Mouse (Mus musculus) midbrain, embryonic 12.5 days (tissue): ENCODE results near the gene Amn1. TPM values are rescaled to one million over a fixed set of nuclear protein-coding genes. Genes with fewer than 3 reads are reported as not detected.
"Not testable (repeated sequence)": the region's sequence is repeated elsewhere in the genome, so short reads cannot be mapped to it uniquely, and the experiment has no call there.

Source experiments
- ATAC-seq: fragments of 200-750 bp; cut with Nextera tagmentation; 2 replicates; pipeline ENCODE4 v1.8.0; 2017; ENCODE audit warnings: low read depth, moderate TSS enrichment, moderate library complexity; ENCODE audit not compliant: low FRiP score
- H3K27ac ChIP-seq: fragments of 300-500 bp; sonication (generic); replicated peaks from 2 replicates; pipeline ENCODE4 v1.5.1; 2016; ENCODE audit warnings: mild to moderate bottlenecking
- H3K27me3 ChIP-seq: fragments of 300-500 bp; sonication (generic); 2 replicates; pipeline ENCODE4 v1.6.1; 2016; ENCODE audit warnings: mild to moderate bottlenecking
- H3K36me3 ChIP-seq: fragments of 300-500 bp; sonication (generic); 2 replicates; pipeline ENCODE4 v1.6.1; 2016
- H3K4me1 ChIP-seq: fragments of 300-500 bp; sonication (generic); 2 replicates; pipeline ENCODE4 v1.6.1; 2016
- H3K4me2 ChIP-seq: fragments of 300-500 bp; sonication (generic); replicated peaks from 2 replicates; pipeline ENCODE4 v1.6.1; 2016; ENCODE audit warnings: mild to moderate bottlenecking, moderate library complexity
- H3K4me3 ChIP-seq: fragments of 300-500 bp; sonication (generic); 2 replicates; pipeline ENCODE4 v1.5.1; 2016; ENCODE audit warnings: mild to moderate bottlenecking
- H3K9ac ChIP-seq: fragments of 300-500 bp; sonication (generic); replicated peaks from 2 replicates; pipeline ENCODE4 v1.6.1; 2016; ENCODE audit warnings: mild to moderate bottlenecking, moderate library complexity
- H3K9me3 ChIP-seq: fragments of 300-500 bp; sonication (generic); 2 replicates; pipeline ENCODE4 v1.6.1; 2016; ENCODE audit warnings: mild to moderate bottlenecking
- WGBS: fragments of 180-500 bp; shearing (Covaris S2); methylation state at CpG from one replicate; pipeline ENCODE4 v1.1.7; 2016; 5-methylcytosine and 5-hydroxymethylcytosine counted together
- polyA plus RNA-seq: library from polyadenylated mRNA; unstranded; fragments of >200 nt; fragmentation: Nextera tagmentation; extraction: Ambion mirVana; gene quantifications from 2 replicates; pipeline ENCODE4 v1.2.1, GENCODE M21; 2016

Amn1 gene
- polyA plus RNA-seq, 1 experiment from 2014 or later, result 80.8 TPM

- not testable (repeated sequence) for H3K9me3 ChIP-seq, H3K36me3 ChIP-seq, H3K27me3 ChIP-seq, H3K27ac ChIP-seq, H3K4me3 ChIP-seq, H3K4me1 ChIP-seq, H3K4me2 ChIP-seq, H3K9ac ChIP-seq, ATAC-seq
- WGBS, result 84% methylated on average over 8 of the region's 8 CpGs
Observed at GRCm38 (mm10) chr6:149129870-149130269, 58.6 kb downstream of the Amn1 start, which contains the start of gene Gm10203. Gm10203 (plus strand) TSS chr6:149130170.

GRCm38 (mm10) chr6:149126675-149127074 is 61.8 kb downstream of the Amn1 start:
- no peak overlapping the region for H3K4me2 ChIP-seq
- H3K4me1 ChIP-seq, result no peaks in the 10 kb centered on the region
- no peak for ATAC-seq
- no peaks in the 10 kb centered on the region for H3K27me3 ChIP-seq
- H3K9me3 ChIP-seq, result no peaks in the 10 kb centered on the region
- WGBS, result 72% methylated on average over 4 of the region's 4 CpGs
- H3K9ac ChIP-seq, result no peak overlapping the region
- no peaks in the 10 kb centered on the region for H3K36me3 ChIP-seq
- no peak overlapping the region for H3K27ac ChIP-seq
- H3K4me3 ChIP-seq, result no peak overlapping the region

- H3K4me2 ChIP-seq, result no peak overlapping the region
- no peak overlapping the region for H3K27ac ChIP-seq
- H3K4me1 ChIP-seq, result no peaks in the 10 kb centered on the region
- no peaks in the 10 kb centered on the region for H3K27me3 ChIP-seq
- H3K9ac ChIP-seq, result no peak overlapping the region
- H3K36me3 ChIP-seq, result no peaks in the 10 kb centered on the region
- no peak overlapping the region for H3K4me3 ChIP-seq
- ATAC-seq, result no peak
- WGBS, result 93% methylated on average over 3 of the region's 3 CpGs
- no peaks in the 10 kb centered on the region for H3K9me3 ChIP-seq
Observed at GRCm38 (mm10) chr6:149123042-149123441, 65.5 kb downstream of the Amn1 start.

GRCm38 (mm10) chr6:149119853-149120252 is 68.7 kb downstream of the Amn1 start:
- no peak overlapping the region for H3K9ac ChIP-seq
- no peaks in the 10 kb centered on the region for H3K27me3 ChIP-seq
- H3K4me3 ChIP-seq, result no peak overlapping the region
- no peaks in the 10 kb centered on the region for H3K9me3 ChIP-seq
- H3K36me3 ChIP-seq, result no peaks in the 10 kb centered on the region
- H3K4me1 ChIP-seq, result no peaks in the 10 kb centered on the region
- H3K4me2 ChIP-seq, result no peak overlapping the region
- H3K27ac ChIP-seq, result no peak overlapping the region
- ATAC-seq, result peak; percentile 56
- 48% methylated on average over 2 of the region's 2 CpGs for WGBS

GRCm38 (mm10) chr6:149118935-149119334 is 69.6 kb downstream of the Amn1 start:
- no peak overlapping the region for H3K9ac ChIP-seq
- 75% methylated on average over 2 of the region's 2 CpGs for WGBS
- no peak for ATAC-seq
- no peaks in the 10 kb centered on the region for H3K36me3 ChIP-seq
- no peak overlapping the region for H3K27ac ChIP-seq
- H3K4me3 ChIP-seq, result no peak overlapping the region
- H3K27me3 ChIP-seq, result no peaks in the 10 kb centered on the region
- no peak overlapping the region for H3K4me2 ChIP-seq
- no peaks in the 10 kb centered on the region for H3K9me3 ChIP-seq
- H3K4me1 ChIP-seq, result no peaks in the 10 kb centered on the region

- H3K27me3 ChIP-seq, result no peaks in the 10 kb centered on the region
- H3K36me3 ChIP-seq, result no peaks in the 10 kb centered on the region
- H3K9ac ChIP-seq, result no peak overlapping the region
- H3K4me2 ChIP-seq, result no peak overlapping the region
- no peaks in the 10 kb centered on the region for H3K4me1 ChIP-seq
- no peak overlapping the region for H3K4me3 ChIP-seq
- no peaks in the 10 kb centered on the region for H3K9me3 ChIP-seq
- ATAC-seq, result no peak
- no peak overlapping the region for H3K27ac ChIP-seq
Observed at GRCm38 (mm10) chr6:149116992-149117391, 71.5 kb downstream of the Amn1 start.

GRCm38 (mm10) chr6:149108909-149109308 is 79.6 kb downstream of the Amn1 start:
- H3K27me3 ChIP-seq, result no peaks in the 10 kb centered on the region
- WGBS, result 82% methylated on average over 2 of the region's 2 CpGs
- H3K9me3 ChIP-seq, result no peaks in the 10 kb centered on the region
- no peak overlapping the region for H3K4me3 ChIP-seq
- no peaks in the 10 kb centered on the region for H3K4me1 ChIP-seq
- H3K4me2 ChIP-seq, result no peak overlapping the region
- H3K27ac ChIP-seq, result no peak overlapping the region
- H3K36me3 ChIP-seq, result no peaks in the 10 kb centered on the region
- no peak overlapping the region for H3K9ac ChIP-seq
- no peak for ATAC-seq

- Histone ChIP-seq H3K27ac (no peak overlapping the region), H3K4me2 (no peak overlapping the region), H3K27me3 (no peaks in the 10 kb centered on the region; the same call in 1 of the 2 replicates), H3K36me3 (no peaks in the 10 kb centered on the region), H3K4me1 (no peaks in the 10 kb centered on the region), H3K9ac (no peak overlapping the region), H3K9me3 (no peaks in the 10 kb centered on the region), H3K4me3 (no peak overlapping the region)
- no peak for ATAC-seq
- 75% methylated on average over 3 of the region's 3 CpGs for WGBS
Observed at GRCm38 (mm10) chr6:149107615-149108014, 80.9 kb downstream of the Amn1 start.

Other genes with a start within 250 kb of the Amn1 start
- 210 and 223 TPM in 2 replicates for gene Sinhcaf, start 242.2 kb downstream of the Amn1 start, polyA plus RNA-seq
- gene Dennd5b, start 87.0 kb downstream of the Amn1 start, polyA plus RNA-seq, result 19.8 and 22.7 TPM in 2 replicates
- not detected in 2 replicates for gene Gm10203, start 58.5 kb downstream of the Amn1 start, polyA plus RNA-seq
- 8.1 and 8.4 TPM in 2 replicates for gene Etfbkmt, start 48.9 kb downstream of the Amn1 start, polyA plus RNA-seq
- 41.2 and 48.2 TPM in 2 replicates for gene Resf1, start 120.7 kb upstream of the Amn1 start, polyA plus RNA-seq
- 29.5 and 32.9 TPM in 2 replicates for gene Bicd1, start 220.2 kb upstream of the Amn1 start, polyA plus RNA-seq